Mouse (Mus musculus) heart, embryonic 11.5 days (tissue): ENCODE results near the gene Bysl. TPM values are rescaled to one million over a fixed set of nuclear protein-coding genes. Genes with fewer than 3 reads are reported as not detected.
"Not testable (repeated sequence)": the region's sequence is repeated elsewhere in the genome, so short reads cannot be mapped to it uniquely, and the experiment has no call there.

Experiments
- ATAC-seq: fragments of 200-750 bp; cut with Nextera tagmentation; replicated peaks from 2 replicates; pipeline ENCODE4 v1.8.0; 2017; ENCODE audit warnings: moderate library complexity; ENCODE audit not compliant: insufficient number of reproducible peaks, low FRiP score, low TSS enrichment
- H3K27ac ChIP-seq: fragments of 300-500 bp; sonication (generic); 2 replicates; pipeline ENCODE4 v1.5.1; 2014; ENCODE audit warnings: mild to moderate bottlenecking, low read depth, low read length
- H3K27me3 ChIP-seq: fragments of 300-500 bp; sonication (generic); 2 replicates; pipeline ENCODE4 v1.6.1; 2014; ENCODE audit warnings: mild to moderate bottlenecking, low read length, mixed read lengths; ENCODE audit not compliant: control insufficient read depth, insufficient read depth
- H3K36me3 ChIP-seq: fragments of 300-500 bp; sonication (generic); 2 replicates; pipeline ENCODE4 v1.6.1; 2014; ENCODE audit warnings: mild to moderate bottlenecking, low read length, moderate library complexity, mixed read lengths; ENCODE audit not compliant: control insufficient read depth, insufficient read depth
- H3K4me1 ChIP-seq: fragments of 300-500 bp; sonication (generic); 2 replicates; pipeline ENCODE4 v1.6.1; 2014; ENCODE audit warnings: low read length; ENCODE audit not compliant: control insufficient read depth, insufficient read depth
- H3K4me2 ChIP-seq: fragments of 300-500 bp; sonication (generic); 2 replicates; pipeline ENCODE4 v1.6.1; 2014; ENCODE audit warnings: mild to moderate bottlenecking, moderate library complexity
- H3K4me3 ChIP-seq: fragments of 300-500 bp; sonication (generic); 2 replicates; pipeline ENCODE4 v1.5.1; 2014; ENCODE audit warnings: low read depth, low read length
- H3K9ac ChIP-seq: fragments of 300-500 bp; sonication (generic); 2 replicates; pipeline ENCODE4 v1.6.1; 2014; ENCODE audit warnings: mild to moderate bottlenecking, low read depth, low read length, moderate library complexity
- H3K9me3 ChIP-seq: fragments of 300-500 bp; sonication (generic); replicated peaks from 2 replicates; pipeline ENCODE4 v1.6.1; 2016; ENCODE audit warnings: low read length; ENCODE audit not compliant: control insufficient read depth
- WGBS: fragments of 180-500 bp; shearing (Covaris S2); extraction: QIAGEN DNeasy Blood & Tissue Kit; methylation state at CpG from one replicate; pipeline ENCODE4 v1.1.7; 2014; ENCODE audit not compliant: insufficient replicate concordance; 5-methylcytosine and 5-hydroxymethylcytosine counted together
- polyA plus RNA-seq: library from polyadenylated mRNA; unstranded; fragments of >200 nt; fragmentation: Nextera tagmentation; extraction: Ambion mirVana; gene quantifications from 2 replicates; pipeline ENCODE4 v1.2.1, GENCODE M21; 2014

Bysl gene
- 26.8 TPM in 2 replicates for polyA plus RNA-seq

- H3K4me2 ChIP-seq: peak within 1 kb of the TSS; percentile 95
- peak within 1 kb of the TSS; percentile 92 for H3K9ac ChIP-seq
- H3K9me3 ChIP-seq: no peaks in the 10 kb centered on the region
- peak within 1 kb of the TSS; percentile 92 for H3K4me3 ChIP-seq
- H3K27ac ChIP-seq: peak within 1 kb of the TSS; percentile 87
- H3K36me3 ChIP-seq: peaks cover 11% of the 10 kb centered on the region
- peaks cover 17% of the 10 kb centered on the region for H3K4me1 ChIP-seq
- H3K27me3 ChIP-seq: no peaks in the 10 kb centered on the region
- WGBS: under 1% methylated on average over 59 of the region's 59 CpGs
- peak; percentile 91 for ATAC-seq
These were observed at the start of gene Bysl, which contains the start of the genes Med20 and Gm20517 for GRCm38 (mm10) chr17:47610849-47611660. Gene Bysl (minus strand): TSS chr17:47611492. Gene Med20 (plus strand): TSS chr17:47611582. Gene Gm20517 (plus strand): TSS chr17:47611589.

- Histone ChIP-seq H3K4me3 (no peak overlapping the region), H3K27ac (no peak overlapping the region), H3K9ac (no peak overlapping the region), H3K36me3 (no peaks in the 10 kb centered on the region), H3K9me3 (no peaks in the 10 kb centered on the region), H3K4me1 (no peaks in the 10 kb centered on the region), H3K4me2 (no peak overlapping the region), H3K27me3 (no peaks in the 10 kb centered on the region)
- 78% methylated on average over 3 of the region's 3 CpGs for WGBS
- ATAC-seq: no peak
These were observed 47.5 kb upstream of the Bysl start for GRCm38 (mm10) chr17:47658741-47659243.

- H3K4me1 ChIP-seq: no peaks in the 10 kb centered on the region
- no peak overlapping the region for H3K4me3 ChIP-seq
- no peaks in the 10 kb centered on the region for H3K27me3 ChIP-seq
- WGBS: 83% methylated on average over 4 of the region's 4 CpGs
- H3K27ac ChIP-seq: no peak overlapping the region
- ATAC-seq: no peak
- H3K4me2 ChIP-seq: no peak overlapping the region
- no peaks in the 10 kb centered on the region for H3K36me3 ChIP-seq
- H3K9me3 ChIP-seq: no peaks in the 10 kb centered on the region
- no peak overlapping the region for H3K9ac ChIP-seq
These were observed 46.6 kb upstream of the Bysl start for GRCm38 (mm10) chr17:47657901-47658300.

- no peak overlapping the region for H3K4me2 ChIP-seq
- H3K4me3 ChIP-seq: no peak overlapping the region
- no peak overlapping the region for H3K9ac ChIP-seq
- WGBS: 81% methylated on average over 5 of the region's 5 CpGs
- H3K27me3 ChIP-seq: no peaks in the 10 kb centered on the region
- H3K36me3 ChIP-seq: no peaks in the 10 kb centered on the region
- ATAC-seq: no peak
- H3K9me3 ChIP-seq: no peaks in the 10 kb centered on the region
- H3K27ac ChIP-seq: no peak overlapping the region
- H3K4me1 ChIP-seq: no peaks in the 10 kb centered on the region
These were observed 44.4 kb upstream of the Bysl start for GRCm38 (mm10) chr17:47655697-47656096.

- not testable (repeated sequence) for H3K4me2 ChIP-seq, H3K4me1 ChIP-seq, H3K27ac ChIP-seq, H3K9me3 ChIP-seq, H3K4me3 ChIP-seq, H3K27me3 ChIP-seq, H3K9ac ChIP-seq, ATAC-seq, H3K36me3 ChIP-seq
- 92% methylated on average over 8 of the region's 8 CpGs for WGBS
These were observed 43.1 kb upstream of the Bysl start for GRCm38 (mm10) chr17:47654346-47654745.

GRCm38 (mm10) chr17:47651953-47652352 is 40.7 kb upstream of the Bysl start:
- 81% methylated on average over 2 of the region's 2 CpGs for WGBS
- Histone ChIP-seq H3K9ac (no peak overlapping the region), H3K27ac (no peak overlapping the region), H3K36me3 (no peaks in the 10 kb centered on the region), H3K27me3 (no peaks in the 10 kb centered on the region), H3K4me2 (no peak overlapping the region), H3K4me1 (no peaks in the 10 kb centered on the region), H3K4me3 (no peak overlapping the region), H3K9me3 (no peaks in the 10 kb centered on the region)
- no peak for ATAC-seq

GRCm38 (mm10) chr17:47648966-47649365 is 37.7 kb upstream of the Bysl start:
- Histone ChIP-seq H3K27ac (no peak overlapping the region), H3K4me3 (no peak overlapping the region), H3K36me3 (no peaks in the 10 kb centered on the region), H3K4me1 (no peaks in the 10 kb centered on the region), H3K4me2 (no peak overlapping the region), H3K27me3 (no peaks in the 10 kb centered on the region), H3K9me3 (no peaks in the 10 kb centered on the region), H3K9ac (no peak overlapping the region)
- 58% methylated on average over 4 of the region's 4 CpGs for WGBS
- no peak for ATAC-seq

- no peak for ATAC-seq
- 83% methylated on average over 1 of the region's 1 CpGs for WGBS
These were observed 35.4 kb upstream of the Bysl start for GRCm38 (mm10) chr17:47646683-47647082.

More at GRCm38 (mm10) chr17:47646683-47647082, 35.4 kb upstream of the Bysl start:
- Histone ChIP-seq H3K4me3 (no peak overlapping the region), H3K4me2 (no peak overlapping the region), H3K9ac (no peak overlapping the region), H3K36me3 (no peaks in the 10 kb centered on the region), H3K4me1 (no peaks in the 10 kb centered on the region), H3K27me3 (no peaks in the 10 kb centered on the region), H3K27ac (no peak overlapping the region), H3K9me3 (no peaks in the 10 kb centered on the region)
